Mouse (Mus musculus) left cerebral cortex, postnatal 4 days (tissue): ENCODE measurements around the gene Klf13. TPM values are rescaled to one million over a fixed set of nuclear protein-coding genes. Genes with fewer than 3 reads are reported as not detected.

ENCODE experiments used
- DNase-seq: peaks from one replicate; pipeline ENCODE4 v3.0.0-alpha.2; 2022
- intact Hi-C: fragments of 180-260 bp; cut with DNase I; formaldehyde crosslinking; loops from one replicate; pipeline ENCODE4 v1.15.1; 2025
- total RNA-seq, 2 experiments: library from RNA; stranded (reverse); gene quantifications; 2 replicates each; pipeline ENCODE4 v1.2.3; 2021

Klf13 gene
- total RNA-seq, 2 experiments from 2014 or later, result 72.3 to 73.5 TPM

- DNase-seq, result no peak
- intact Hi-C loops, result no loop called here
These were observed 9.6 kb downstream of the Klf13 start for GRCm38 (mm10) chr7:63929080-63929479.

- no peak for DNase-seq
- intact Hi-C loops, result no loop called here
These were observed 11.6 kb downstream of the Klf13 start for GRCm38 (mm10) chr7:63927121-63927520.

GRCm38 (mm10) chr7:63926492-63926891, 12.2 kb downstream of the Klf13 start:
- intact Hi-C loops, result no loop called here
- no peak for DNase-seq

GRCm38 (mm10) chr7:63925413-63926360, 13.0 kb downstream of the Klf13 start:
- DNase-seq, result no peak
- intact Hi-C loops, result no loop called here

- intact Hi-C loops, result no loop called here
- peak; percentile 77 for DNase-seq
These were observed 13.8 kb downstream of the Klf13 start for GRCm38 (mm10) chr7:63924747-63925412.

GRCm38 (mm10) chr7:63924151-63924550, 14.6 kb downstream of the Klf13 start:
- no peak for DNase-seq
- intact Hi-C loops, result no loop called here

GRCm38 (mm10) chr7:63922975-63923374, 15.7 kb downstream of the Klf13 start:
- intact Hi-C loops, result no loop called here
- no peak for DNase-seq

- intact Hi-C loops, result no loop called here
- no peak for DNase-seq
These were observed 16.1 kb downstream of the Klf13 start for GRCm38 (mm10) chr7:63922571-63922970.

- DNase-seq, result no peak
- intact Hi-C loops, result no loop called here
These were observed 16.7 kb downstream of the Klf13 start for GRCm38 (mm10) chr7:63921909-63922562.

GRCm38 (mm10) chr7:63918771-63919768, 19.6 kb downstream of the Klf13 start:
- intact Hi-C loops, result no loop called here
- no peak for DNase-seq

GRCm38 (mm10) chr7:63917693-63918092, 21.0 kb downstream of the Klf13 start:
- intact Hi-C loops, result no loop called here
- peak; percentile 85 for DNase-seq

- intact Hi-C loops, result no loop called here
- DNase-seq, result no peak
These were observed 22.3 kb downstream of the Klf13 start, which contains the start of gene E030018B13Rik for GRCm38 (mm10) chr7:63916268-63916907. Gene E030018B13Rik, plus strand, starts transcription at chr7:63916857.

GRCm38 (mm10) chr7:63914891-63915290, 23.8 kb downstream of the Klf13 start:
- intact Hi-C loops, result no loop called here
- DNase-seq, result no peak

- DNase-seq, result no peak
- intact Hi-C loops, result no loop called here
These were observed 24.7 kb downstream of the Klf13 start for GRCm38 (mm10) chr7:63913724-63914692.

GRCm38 (mm10) chr7:63912924-63913723, 25.6 kb downstream of the Klf13 start:
- DNase-seq, result no peak
- intact Hi-C loops, result no loop called here

GRCm38 (mm10) chr7:63912234-63912810, 26.4 kb downstream of the Klf13 start:
- intact Hi-C loops, result no loop called here

More at GRCm38 (mm10) chr7:63912234-63912810, 26.4 kb downstream of the Klf13 start:
- DNase-seq, result peak; percentile 48
